Mouse (Mus musculus): ENCODE data around the gene Zfp784. TPM values are rescaled to one million over a fixed set of nuclear protein-coding genes. Genes with fewer than 3 reads are reported as not detected.

Gene Zfp784
- polyA plus RNA-seq (2014; fragmentation: Nextera tagmentation; extraction: Ambion mirVana) = 2.7 and 3.3 TPM in 2 replicates

DNA sequence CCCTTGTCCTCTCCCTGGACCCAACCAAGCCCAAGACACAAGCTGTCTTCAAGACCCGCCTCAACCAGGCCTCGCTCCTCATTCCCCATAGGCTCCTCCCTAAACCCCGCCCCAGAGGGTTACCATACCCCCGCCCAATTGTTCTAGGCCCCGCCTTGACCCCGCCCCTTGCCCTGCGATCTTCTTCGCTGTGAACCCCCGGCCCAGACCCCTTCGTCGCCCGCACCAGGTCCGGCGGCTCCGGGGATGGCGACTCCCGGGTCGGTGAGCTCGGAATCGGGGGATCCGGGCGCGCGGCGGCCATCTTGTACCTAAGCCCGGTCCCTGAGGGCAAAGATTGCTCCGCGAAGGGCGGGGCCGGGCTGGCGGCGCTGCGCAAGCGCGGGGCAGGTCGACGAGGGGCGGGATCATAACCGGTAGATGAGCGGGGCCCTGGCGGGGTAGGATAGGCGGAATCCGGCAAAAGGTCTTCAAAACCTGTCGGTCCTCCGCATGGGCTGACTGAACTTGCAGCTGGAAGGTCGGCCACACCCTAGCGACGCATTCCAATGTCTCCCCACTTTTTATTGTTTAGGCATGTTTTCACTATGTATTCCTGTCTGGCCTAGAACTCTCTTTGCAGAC lies at the start of gene Zfp784:
Gene Zfp784 (minus strand): TSS at position 338 of the 624 bp plus-strand sequence.
- Histone ChIP-seq H3K4me2 (ENCODE audit: low read depth, low read length) (peak within 1 kb of the TSS; percentile 45), H3K27ac (replicated peaks; ENCODE audit: low read depth, low read length) (peak within 1 kb of the TSS; percentile 87), H3K4me1 (ENCODE audit: control insufficient read depth, insufficient read depth, low read length) (no peaks in the 10 kb centered on the region), H3K9ac (replicated peaks; ENCODE audit: low read length) (peak within 1 kb of the TSS; percentile 82), H3K36me3 (replicated peaks; ENCODE audit: control insufficient read depth, insufficient read depth, low read depth, low read length) (peaks cover 4% of the 10 kb centered on the region; the same call in 1 of the 2 replicates), H3K9me3 (replicated peaks; ENCODE audit: control insufficient read depth, low read length) (no peaks in the 10 kb centered on the region), H3K4me3 (ENCODE audit: low read depth, low read length) (peak within 1 kb of the TSS; percentile 57), H3K27me3 (ENCODE audit: control insufficient read depth, insufficient read depth, low read length) (no peaks in the 10 kb centered on the region)
- WGBS = under 1% methylated on average over 48 of the region's 48 CpGs
- ATAC-seq (replicated peaks; ENCODE audit: insufficient number of reproducible peaks, low FRiP score, low TSS enrichment, low read depth) (peak; percentile 94), DNase-seq (ENCODE audit: low spot score) (peak; percentile 91)

DNA sequence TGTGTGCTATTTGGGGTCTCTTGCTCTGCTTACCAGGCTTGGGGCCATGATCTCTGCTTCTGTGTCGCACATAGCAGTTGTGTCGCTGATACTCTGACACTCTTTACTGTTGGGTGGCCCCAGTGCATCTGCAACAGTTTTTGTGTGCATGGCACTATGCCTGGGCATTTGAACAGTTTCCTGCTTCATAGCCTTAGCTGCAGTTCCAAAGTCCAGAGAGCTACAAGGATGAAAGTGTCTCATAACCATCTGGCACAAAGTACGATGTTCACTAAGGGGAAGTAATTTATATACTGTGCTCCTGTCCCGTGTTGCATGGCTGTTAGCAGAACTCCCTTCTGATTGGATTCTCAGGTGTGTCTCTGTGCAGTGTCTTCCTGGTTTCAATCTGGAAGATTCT lies 49.6 kb upstream of the Zfp784 start:
- H3K4me2 ChIP-seq (ENCODE audit: low read depth, low read length) = no peak overlapping the region
- no peaks in the 10 kb centered on the region for H3K9me3 ChIP-seq (replicated peaks; ENCODE audit: control insufficient read depth, low read length)
- DNase-seq (ENCODE audit: low spot score) = no peak
- no peak for ATAC-seq (replicated peaks; ENCODE audit: insufficient number of reproducible peaks, low FRiP score, low TSS enrichment, low read depth)
- no peaks in the 10 kb centered on the region for H3K4me1 ChIP-seq (ENCODE audit: control insufficient read depth, insufficient read depth, low read length)
- H3K4me3 ChIP-seq (ENCODE audit: low read depth, low read length) = no peak overlapping the region
- no peak overlapping the region for H3K27ac ChIP-seq (replicated peaks; ENCODE audit: low read depth, low read length)
- no peak overlapping the region for H3K9ac ChIP-seq (replicated peaks; ENCODE audit: low read length)
- no peaks in the 10 kb centered on the region for H3K27me3 ChIP-seq (ENCODE audit: control insufficient read depth, insufficient read depth, low read length)
- WGBS = 90% methylated on average over 4 of the region's 4 CpGs
- H3K36me3 ChIP-seq (replicated peaks; ENCODE audit: control insufficient read depth, insufficient read depth, low read depth, low read length) = no peaks in the 10 kb centered on the region; the same call in none of the 2 replicates

DNA sequence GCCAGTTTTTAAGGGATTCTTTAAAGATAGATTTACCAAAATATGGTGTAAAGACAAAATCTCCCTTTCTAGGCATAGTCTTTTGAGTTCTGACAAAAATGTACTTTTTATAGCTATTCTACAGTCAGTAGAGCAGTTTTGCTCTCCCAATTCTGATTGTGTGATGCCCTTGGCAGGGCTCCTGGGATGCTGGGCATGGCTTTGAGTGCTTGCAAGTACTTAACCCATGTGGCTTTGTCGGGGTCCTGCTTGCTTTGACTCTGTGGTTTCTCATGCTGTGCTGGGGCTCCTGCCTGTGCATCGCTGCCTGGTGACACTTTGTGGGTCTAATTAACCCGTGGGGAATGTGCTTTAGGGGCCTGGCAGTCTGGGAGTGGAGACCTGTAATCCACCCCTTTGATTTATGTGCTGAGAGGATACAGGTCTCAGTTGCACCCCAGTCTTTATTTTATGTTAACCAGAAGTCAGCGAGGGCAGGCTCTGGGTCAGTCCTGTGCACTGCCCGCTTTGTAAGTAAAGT lies 48.7 kb upstream of the Zfp784 start:
- H3K27ac ChIP-seq (replicated peaks; ENCODE audit: low read depth, low read length) = no peak overlapping the region
- DNase-seq (ENCODE audit: low spot score) (no peak), ATAC-seq (replicated peaks; ENCODE audit: insufficient number of reproducible peaks, low FRiP score, low TSS enrichment, low read depth) (no peak)
- no peaks in the 10 kb centered on the region for H3K4me1 ChIP-seq (ENCODE audit: control insufficient read depth, insufficient read depth, low read length)
- no peak overlapping the region for H3K4me3 ChIP-seq (ENCODE audit: low read depth, low read length)
- no peaks in the 10 kb centered on the region for H3K27me3 ChIP-seq (ENCODE audit: control insufficient read depth, insufficient read depth, low read length)
- no peak overlapping the region for H3K4me2 ChIP-seq (ENCODE audit: low read depth, low read length)
- H3K9ac ChIP-seq (replicated peaks; ENCODE audit: low read length) = no peak overlapping the region
- 85% methylated on average over 5 of the region's 5 CpGs for WGBS
- H3K9me3 ChIP-seq (replicated peaks; ENCODE audit: control insufficient read depth, low read length) = no peaks in the 10 kb centered on the region
- H3K36me3 ChIP-seq (replicated peaks; ENCODE audit: control insufficient read depth, insufficient read depth, low read depth, low read length) = no peaks in the 10 kb centered on the region; the same call in none of the 2 replicates

DNA sequence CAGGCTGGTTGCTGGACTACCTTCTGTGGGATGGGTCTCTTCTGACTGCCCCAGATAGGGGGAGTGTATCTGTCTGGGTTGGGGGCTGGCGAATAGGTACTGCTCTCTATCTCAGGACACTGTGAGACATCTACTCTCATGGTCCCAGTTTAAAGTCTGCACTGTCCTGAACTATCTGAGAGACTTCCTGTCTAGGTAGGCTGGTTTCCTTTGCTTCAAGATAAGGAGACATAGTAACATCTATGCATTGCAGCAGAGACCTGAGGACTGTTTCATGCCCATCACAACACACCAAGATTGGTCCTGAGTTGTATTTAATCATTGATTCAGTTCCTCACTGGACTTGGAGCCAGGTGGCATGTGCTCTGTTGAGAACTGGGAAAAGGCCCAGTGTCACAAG lies 47.3 kb upstream of the Zfp784 start:
- DNase-seq (ENCODE audit: low spot score) (no peak), ATAC-seq (replicated peaks; ENCODE audit: insufficient number of reproducible peaks, low FRiP score, low TSS enrichment, low read depth) (no peak)
- Histone ChIP-seq H3K4me3 (ENCODE audit: low read depth, low read length) (no peak overlapping the region), H3K9me3 (replicated peaks; ENCODE audit: control insufficient read depth, low read length) (no peaks in the 10 kb centered on the region), H3K9ac (replicated peaks; ENCODE audit: low read length) (no peak overlapping the region), H3K27ac (replicated peaks; ENCODE audit: low read depth, low read length) (no peak overlapping the region), H3K4me1 (ENCODE audit: control insufficient read depth, insufficient read depth, low read length) (no peaks in the 10 kb centered on the region), H3K36me3 (replicated peaks; ENCODE audit: control insufficient read depth, insufficient read depth, low read depth, low read length) (no peaks in the 10 kb centered on the region; the same call in none of the 2 replicates), H3K4me2 (ENCODE audit: low read depth, low read length) (no peak overlapping the region), H3K27me3 (ENCODE audit: control insufficient read depth, insufficient read depth, low read length) (no peaks in the 10 kb centered on the region)
- 100% methylated on average over 1 of the region's 1 CpGs for WGBS

DNA sequence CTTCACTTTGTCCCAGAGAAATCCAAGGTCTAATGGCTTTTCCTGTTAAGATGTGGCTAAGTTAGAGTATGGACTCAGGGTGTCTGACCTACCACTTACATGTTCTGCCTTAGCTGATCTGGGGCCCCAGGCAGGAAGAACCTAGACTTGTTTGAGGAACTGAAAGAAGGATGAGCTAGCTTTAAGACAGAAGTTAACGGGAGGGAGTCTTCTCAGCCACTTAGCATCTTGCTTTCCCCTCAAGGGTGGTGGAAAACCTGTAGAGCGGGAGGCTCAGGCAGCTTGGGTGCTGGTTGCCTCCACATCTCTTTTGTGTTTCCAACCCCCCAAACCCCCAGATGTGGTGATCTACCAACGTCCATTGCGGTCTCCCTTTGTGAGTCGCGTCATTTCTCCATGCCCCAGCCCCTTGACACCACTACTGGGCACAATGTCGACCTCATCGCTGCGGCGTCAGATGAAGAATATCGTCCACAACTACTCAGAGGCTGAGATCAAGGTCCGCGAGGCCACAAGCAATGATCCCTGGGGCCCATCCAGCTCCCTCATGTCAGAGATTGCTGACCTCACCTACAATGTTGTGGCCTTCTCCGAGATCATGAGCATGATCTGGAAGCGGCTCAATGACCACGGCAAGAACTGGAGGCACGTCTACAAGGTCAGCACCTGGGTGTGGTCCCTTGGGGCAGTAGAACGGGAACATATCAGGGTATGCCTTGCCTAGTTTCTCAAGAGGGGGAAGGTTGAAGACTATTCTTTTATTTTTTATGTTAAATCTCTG lies 45.3 kb upstream of the Zfp784 start:
- H3K9ac ChIP-seq (replicated peaks; ENCODE audit: low read length) = no peak overlapping the region
- H3K4me3 ChIP-seq (ENCODE audit: low read depth, low read length) = no peak overlapping the region
- DNase-seq (ENCODE audit: low spot score) (no peak), ATAC-seq (replicated peaks; ENCODE audit: insufficient number of reproducible peaks, low FRiP score, low TSS enrichment, low read depth) (no peak)
- no peaks in the 10 kb centered on the region for H3K4me1 ChIP-seq (ENCODE audit: control insufficient read depth, insufficient read depth, low read length)
- no peak overlapping the region for H3K27ac ChIP-seq (replicated peaks; ENCODE audit: low read depth, low read length)
- H3K36me3 ChIP-seq (replicated peaks; ENCODE audit: control insufficient read depth, insufficient read depth, low read depth, low read length) = no peaks in the 10 kb centered on the region; the same call in none of the 2 replicates
- 92% methylated on average over 18 of the region's 18 CpGs for WGBS
- H3K4me2 ChIP-seq (ENCODE audit: low read depth, low read length) = no peak overlapping the region
- no peaks in the 10 kb centered on the region for H3K27me3 ChIP-seq (ENCODE audit: control insufficient read depth, insufficient read depth, low read length)
- no peaks in the 10 kb centered on the region for H3K9me3 ChIP-seq (replicated peaks; ENCODE audit: control insufficient read depth, low read length)

GRCm38 (mm10) chr7:5081939-5082338 lies 43.7 kb upstream of the Zfp784 start:
- no peak overlapping the region for H3K4me2 ChIP-seq (ENCODE audit: low read depth, low read length)
- H3K4me3 ChIP-seq (ENCODE audit: low read depth, low read length) = no peak overlapping the region
- ATAC-seq (replicated peaks; ENCODE audit: insufficient number of reproducible peaks, low FRiP score, low TSS enrichment, low read depth) (no peak), DNase-seq (ENCODE audit: low spot score) (no peak)
- no peaks in the 10 kb centered on the region for H3K27me3 ChIP-seq (ENCODE audit: control insufficient read depth, insufficient read depth, low read length)
- H3K9me3 ChIP-seq (replicated peaks; ENCODE audit: control insufficient read depth, low read length) = no peaks in the 10 kb centered on the region
- no peaks in the 10 kb centered on the region; the same call in none of the 2 replicates for H3K36me3 ChIP-seq (replicated peaks; ENCODE audit: control insufficient read depth, insufficient read depth, low read depth, low read length)
- H3K9ac ChIP-seq (replicated peaks; ENCODE audit: low read length) = no peak overlapping the region
- H3K4me1 ChIP-seq (ENCODE audit: control insufficient read depth, insufficient read depth, low read length) = no peaks in the 10 kb centered on the region
- WGBS = 95% methylated on average over 2 of the region's 2 CpGs
- H3K27ac ChIP-seq (replicated peaks; ENCODE audit: low read depth, low read length) = no peak overlapping the region

DNA sequence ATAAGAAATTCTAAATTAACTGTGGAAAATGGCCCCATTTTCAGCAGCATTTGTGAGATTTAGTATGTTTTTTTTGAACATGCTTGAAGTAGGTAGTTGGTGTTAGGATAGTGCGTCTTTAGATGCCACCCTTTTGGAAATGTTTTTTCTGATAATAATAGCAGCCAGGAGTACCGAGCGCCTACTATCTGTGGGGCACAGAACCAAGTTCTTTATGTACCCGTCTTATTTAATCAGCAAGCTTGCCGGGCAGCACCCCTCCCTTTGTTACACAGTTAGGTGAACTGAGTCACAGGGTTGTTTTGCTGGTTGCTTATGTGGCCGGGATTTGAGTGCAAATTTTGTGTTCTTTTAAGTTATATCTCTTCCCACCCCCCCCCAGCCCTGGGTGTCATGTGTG lies 43.0 kb upstream of the Zfp784 start:
- H3K27ac ChIP-seq (replicated peaks; ENCODE audit: low read depth, low read length) = no peak overlapping the region
- peaks cover under 1% of the 10 kb centered on the region for H3K36me3 ChIP-seq (replicated peaks; ENCODE audit: control insufficient read depth, insufficient read depth, low read depth, low read length)
- H3K9ac ChIP-seq (replicated peaks; ENCODE audit: low read length) = peak overlapping the region; percentile 4; the same call in 1 of the 2 replicates
- ATAC-seq (replicated peaks; ENCODE audit: insufficient number of reproducible peaks, low FRiP score, low TSS enrichment, low read depth) = no peak
- DNase-seq (ENCODE audit: low spot score) = no peak
- H3K4me2 ChIP-seq (ENCODE audit: low read depth, low read length) = peak overlapping the region; percentile 69
- no peaks in the 10 kb centered on the region for H3K4me1 ChIP-seq (ENCODE audit: control insufficient read depth, insufficient read depth, low read length)
- 80% methylated on average over 6 of the region's 6 CpGs for WGBS
- peak overlapping the region; percentile 98 for H3K4me3 ChIP-seq (ENCODE audit: low read depth, low read length)
- H3K9me3 ChIP-seq (replicated peaks; ENCODE audit: control insufficient read depth, low read length) = no peaks in the 10 kb centered on the region
- H3K27me3 ChIP-seq (ENCODE audit: control insufficient read depth, insufficient read depth, low read length) = no peaks in the 10 kb centered on the region

GRCm38 (mm10) chr7:5080815-5081214 lies 42.6 kb upstream of the Zfp784 start:
- peak overlapping the region; percentile 96 for H3K9ac ChIP-seq (replicated peaks; ENCODE audit: low read length)
- no peaks in the 10 kb centered on the region for H3K9me3 ChIP-seq (replicated peaks; ENCODE audit: control insufficient read depth, low read length)
- H3K27ac ChIP-seq (replicated peaks; ENCODE audit: low read depth, low read length) = peak overlapping the region; percentile 89; the same call in 1 of the 2 replicates
- no peak for ATAC-seq (replicated peaks; ENCODE audit: insufficient number of reproducible peaks, low FRiP score, low TSS enrichment, low read depth)
- DNase-seq (ENCODE audit: low spot score) = no peak
- H3K4me2 ChIP-seq (ENCODE audit: low read depth, low read length) = peak overlapping the region; percentile 69
- WGBS = 23% methylated on average over 6 of the region's 6 CpGs
- peaks cover 4% of the 10 kb centered on the region for H3K36me3 ChIP-seq (replicated peaks; ENCODE audit: control insufficient read depth, insufficient read depth, low read depth, low read length)
- H3K4me3 ChIP-seq (ENCODE audit: low read depth, low read length) = peak overlapping the region; percentile 98
- H3K27me3 ChIP-seq (ENCODE audit: control insufficient read depth, insufficient read depth, low read length) = no peaks in the 10 kb centered on the region
- no peaks in the 10 kb centered on the region for H3K4me1 ChIP-seq (ENCODE audit: control insufficient read depth, insufficient read depth, low read length)
